Mouse (Mus musculus) T-helper 1 cell (primary cell): Measurements from ENCODE around the gene Cplx2.

Source experiments
- in situ Hi-C: fragments of 300-600 bp; cut with MboI, MseI; formaldehyde crosslinking; loops from one replicate; pipeline ENCODE4 v1.15.1; 2025; ENCODE audit warnings: high pct_unique_total_duplicates

Cplx2 gene

GRCm38 (mm10) chr13:54403224-54404070, 32.3 kb downstream of the Cplx2 start:
- in situ Hi-C loops, result no loop called here

- in situ Hi-C loops, result no loop called here
Measured at GRCm38 (mm10) chr13:54404205-54404604, 33.1 kb downstream of the Cplx2 start.

- in situ Hi-C loops, result no loop called here
Measured at GRCm38 (mm10) chr13:54405805-54406204, 34.7 kb downstream of the Cplx2 start.

GRCm38 (mm10) chr13:54411656-54412055, 40.5 kb downstream of the Cplx2 start:
- in situ Hi-C loops, result no loop called here

GRCm38 (mm10) chr13:54412236-54412635, 41.1 kb downstream of the Cplx2 start:
- in situ Hi-C loops, result no loop called here

- in situ Hi-C loops, result no loop called here
Measured at GRCm38 (mm10) chr13:54412721-54413120, 41.6 kb downstream of the Cplx2 start.

GRCm38 (mm10) chr13:54415059-54415458, 43.9 kb downstream of the Cplx2 start:
- in situ Hi-C loops, result no loop called here

- in situ Hi-C loops, result no loop called here
Measured at GRCm38 (mm10) chr13:54418781-54419327, 47.7 kb downstream of the Cplx2 start.

- in situ Hi-C loops, result no loop called here
Measured at GRCm38 (mm10) chr13:54420226-54420625, 49.1 kb downstream of the Cplx2 start.

- in situ Hi-C loops, result no loop called here
Measured at GRCm38 (mm10) chr13:54425269-54425668, 54.1 kb downstream of the Cplx2 start.

- in situ Hi-C loops, result no loop called here
Measured at GRCm38 (mm10) chr13:54426781-54427655, 55.9 kb downstream of the Cplx2 start.

- in situ Hi-C loops, result no loop called here
Measured at GRCm38 (mm10) chr13:54428771-54429170, 57.6 kb downstream of the Cplx2 start.

- in situ Hi-C loops, result no loop called here
Measured at GRCm38 (mm10) chr13:54430051-54430450, 58.9 kb downstream of the Cplx2 start.

- in situ Hi-C loops, result no loop called here
Measured at GRCm38 (mm10) chr13:54431161-54431560, 60.0 kb downstream of the Cplx2 start.
